Mouse (Mus musculus) spleen, adult 2 months (tissue): Measurements from ENCODE around the gene Slc13a4.

ENCODE experiments used
- CTCF ChIP-seq: fragments of 200-500 bp; IDR thresholded peaks from 2 replicates; pipeline ENCODE4 v1.5.1; 2011; ENCODE audit warnings: mild to moderate bottlenecking, inconsistent platforms; ENCODE audit not compliant: insufficient read depth, insufficient read length, insufficient replicate concordance; ENCODE audit errors: extremely low read depth
- POLR2A ChIP-seq: fragments of 200-500 bp; IDR thresholded peaks from 2 replicates; pipeline ENCODE4 v1.6.1; 2011; ENCODE audit warnings: low read depth, low read length, inconsistent platforms

DNA sequence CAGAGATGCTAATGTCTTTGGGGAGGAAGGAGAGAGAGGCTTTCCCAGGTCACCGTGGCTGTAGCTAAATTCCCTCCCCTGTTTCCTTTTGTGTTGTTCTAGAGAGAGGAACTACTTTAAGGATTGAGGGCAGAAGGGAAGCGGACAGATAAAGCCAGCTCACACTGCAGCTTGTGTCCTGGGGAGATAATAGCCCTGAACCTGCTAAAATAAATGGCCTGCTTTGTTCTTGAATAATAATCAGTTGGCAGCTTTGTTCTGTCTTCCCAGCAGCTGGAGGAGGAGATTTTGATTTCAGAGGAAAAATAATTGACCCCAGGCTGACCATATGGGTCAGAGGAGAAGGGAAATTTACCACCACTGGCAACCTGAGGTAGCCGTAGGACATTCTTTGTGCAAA, 30.7 kb upstream of the Slc13a4 start:
- no peak for TF ChIP-seq POLR2A
- TF ChIP-seq CTCF, result no peak
